In the genomic region with DNA sequence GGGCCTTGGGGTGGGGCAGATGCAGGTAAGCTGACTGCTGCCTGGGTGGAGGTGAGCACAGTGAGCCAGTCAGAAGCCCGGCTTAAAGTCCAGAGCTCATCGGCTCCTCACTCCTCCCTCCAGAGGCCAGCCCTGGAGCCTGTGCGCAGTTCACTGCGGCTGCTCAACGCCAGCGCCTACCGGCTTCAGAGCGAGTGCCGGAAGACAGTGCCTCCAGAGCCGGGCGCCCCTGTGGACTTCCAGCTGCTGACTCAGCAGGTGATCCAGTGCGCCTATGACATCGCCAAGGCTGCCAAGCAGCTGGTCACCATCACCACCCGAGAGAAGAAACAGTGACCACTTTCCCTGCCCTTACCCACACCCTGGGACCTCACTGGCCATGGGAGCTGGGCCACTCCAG, we compare ENCODE assay signal across 1 mouse cellular context.
TF ChIP-seq lines count a peak whose summit lies in the region.

No protein-coding gene starts in this region.

TF ChIP-seq in MEL, 35 proteins besides CTCF, POLR2A, EP300 and RAD21:
- TF ChIP-seq MAFK (IDR thresholded peaks at IDR 0.05; ENCODE audit: borderline replicate concordance, low read depth, low read length) (0 out of 2 replicates have a peak, but pooled peaks have one; percentile 63), POLR2AphosphoS5 (IDR thresholded peaks at IDR 0.05; ENCODE audit: borderline replicate concordance, low read depth, low read length) (no peak), CHD2 (IDR thresholded peaks at IDR 0.05; ENCODE audit: low read length) (no peak)
